Mouse (Mus musculus) ES-Bruce4 (cell line): ENCODE measurements around the gene Mxd3.

Experiments
- CTCF ChIP-seq: IDR thresholded peaks from one replicate; pipeline ENCODE4 v1.8.1; 2011; ENCODE audit warnings: low read depth, low read length
- EP300 ChIP-seq: IDR thresholded peaks from 2 replicates; pipeline ENCODE4 v1.6.1; 2011; ENCODE audit warnings: low read depth, low read length; ENCODE audit not compliant: insufficient read depth

DNA sequence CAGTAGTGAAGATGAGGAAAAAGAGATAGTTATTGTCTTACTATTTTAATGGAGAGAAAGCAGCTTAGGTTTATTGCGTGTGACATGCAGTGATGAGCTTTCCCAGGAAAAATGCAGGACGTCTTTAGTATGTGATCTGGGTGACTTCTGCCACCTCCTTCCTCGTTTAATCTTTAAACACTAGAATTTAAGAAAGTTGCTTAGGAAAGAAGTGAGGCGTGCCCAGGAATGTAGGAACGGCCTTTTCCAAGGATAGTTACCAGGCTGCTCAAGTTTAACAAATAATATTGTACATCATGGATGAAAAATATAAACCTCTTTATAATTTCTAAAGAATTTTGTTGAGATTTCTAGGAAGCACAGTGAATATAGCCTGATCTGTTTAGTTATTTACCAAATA is 28.7 kb downstream of the Mxd3 start:
- TF ChIP-seq CTCF, result no peak
- TF ChIP-seq EP300, result no peak
